Mouse (Mus musculus) limb, embryonic 11.5 days (tissue): ENCODE results near the gene Acvr1. TPM values are rescaled to one million over a fixed set of nuclear protein-coding genes. Genes with fewer than 3 reads are reported as not detected.
A peak's percentile ranks its signal among the peaks of the same experiment; 100 is the strongest.

Experiments
- ATAC-seq: fragments of 200-750 bp; cut with Nextera tagmentation; 2 replicates; pipeline ENCODE4 v1.8.0; 2017; ENCODE audit warnings: low read depth; ENCODE audit not compliant: insufficient number of reproducible peaks, low FRiP score, low TSS enrichment
- DNase-seq: peaks from one replicate; pipeline ENCODE4 v3.0.0-alpha.2; 2015; ENCODE audit warnings: low spot score
- H3K27ac ChIP-seq: fragments of 300-500 bp; sonication (generic); replicated peaks from 2 replicates; pipeline ENCODE4 v1.5.1; 2014; ENCODE audit warnings: low read depth, mild to moderate bottlenecking, low read length
- H3K27me3 ChIP-seq: fragments of 300-500 bp; sonication (generic); 2 replicates; pipeline ENCODE4 v1.6.1; 2014; ENCODE audit warnings: mild to moderate bottlenecking, low read length, mixed read lengths; ENCODE audit not compliant: control insufficient read depth, insufficient read depth
- H3K36me3 ChIP-seq: fragments of 300-500 bp; sonication (generic); 2 replicates; pipeline ENCODE4 v1.6.1; 2014; ENCODE audit warnings: mild to moderate bottlenecking, low read length, moderate library complexity, mixed read lengths; ENCODE audit not compliant: control insufficient read depth, insufficient read depth
- H3K4me1 ChIP-seq: fragments of 300-500 bp; sonication (generic); 2 replicates; pipeline ENCODE4 v1.6.1; 2014; ENCODE audit warnings: low read length, mixed read lengths; ENCODE audit not compliant: control insufficient read depth, insufficient read depth
- H3K4me2 ChIP-seq: fragments of 300-500 bp; sonication (generic); 2 replicates; pipeline ENCODE4 v1.6.1; 2014; ENCODE audit warnings: low read depth, mild to moderate bottlenecking, moderate library complexity; ENCODE audit not compliant: severe bottlenecking
- H3K4me3 ChIP-seq: fragments of 300-500 bp; sonication (generic); 2 replicates; pipeline ENCODE4 v1.5.1; 2014; ENCODE audit warnings: low read depth, low read length
- H3K9ac ChIP-seq: fragments of 300-500 bp; sonication (generic); 2 replicates; pipeline ENCODE4 v1.6.1; 2014; ENCODE audit warnings: mild to moderate bottlenecking, low read length
- H3K9me3 ChIP-seq: fragments of 300-500 bp; sonication (generic); 2 replicates; pipeline ENCODE4 v1.6.1; 2016; ENCODE audit warnings: low read length; ENCODE audit not compliant: control insufficient read depth
- WGBS: fragments of 180-500 bp; shearing (Covaris S2); extraction: QIAGEN DNeasy Blood & Tissue Kit; methylation state at CpG from one replicate; pipeline ENCODE4 v1.1.7; 2014; 5-methylcytosine and 5-hydroxymethylcytosine counted together
- polyA plus RNA-seq: library from polyadenylated mRNA; unstranded; fragments of >200 nt; fragmentation: Nextera tagmentation; extraction: Ambion mirVana; gene quantifications from 2 replicates; pipeline ENCODE4 v1.2.1, GENCODE M21; 2014

The Acvr1 gene
- polyA plus RNA-seq, 1 experiment from 2014 or later, result 5.8 TPM

- H3K4me1 ChIP-seq, result peaks cover 33% of the 10 kb centered on the region
- no peak overlapping the region for H3K9ac ChIP-seq
- DNase-seq (no peak), ATAC-seq (no peak)
- H3K4me3 ChIP-seq, result no peak overlapping the region
- 82% methylated on average over 4 of the region's 4 CpGs for WGBS
- H3K27me3 ChIP-seq, result no peaks in the 10 kb centered on the region
- no peaks in the 10 kb centered on the region for H3K9me3 ChIP-seq
- H3K36me3 ChIP-seq, result no peaks in the 10 kb centered on the region
- no peak overlapping the region for H3K27ac ChIP-seq
- H3K4me2 ChIP-seq, result no peak overlapping the region
Observed at GRCm38 (mm10) chr2:58534379-58534778, 32.6 kb downstream of the Acvr1 start.

DNA sequence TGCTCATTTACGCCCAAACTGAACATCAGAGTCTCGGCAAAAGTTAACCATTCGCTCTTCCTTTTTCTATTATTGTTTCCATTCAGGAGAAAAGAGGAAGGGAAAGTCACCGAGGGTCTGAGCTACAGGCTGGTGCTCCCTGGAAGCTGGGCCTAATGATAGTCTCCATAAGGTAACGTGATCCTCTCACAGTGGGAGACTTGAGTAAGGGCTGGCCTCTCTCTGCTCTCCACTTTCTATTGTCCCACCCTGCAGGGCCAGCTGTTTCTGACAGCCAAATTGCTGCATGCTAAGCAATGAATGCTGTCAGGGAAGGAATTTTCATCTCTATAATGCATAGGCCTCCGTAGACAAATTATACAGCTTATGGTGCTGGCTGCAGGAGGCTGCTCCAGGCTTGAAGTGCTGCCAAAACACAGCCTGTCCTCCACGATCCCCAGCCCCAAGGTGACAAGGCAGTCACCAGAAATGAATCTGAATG is 33.4 kb downstream of the Acvr1 start:
- Histone ChIP-seq H3K9me3 (no peaks in the 10 kb centered on the region), H3K36me3 (no peaks in the 10 kb centered on the region), H3K27me3 (no peaks in the 10 kb centered on the region), H3K4me2 (no peak overlapping the region), H3K4me1 (peaks cover 33% of the 10 kb centered on the region), H3K9ac (no peak overlapping the region), H3K27ac (peak overlapping the region; percentile 65), H3K4me3 (no peak overlapping the region)
- ATAC-seq (peak; percentile 67; the same call in 1 of the 2 replicates), DNase-seq (peak; percentile 56)
- WGBS, result 23% methylated on average over 7 of the region's 7 CpGs

DNA sequence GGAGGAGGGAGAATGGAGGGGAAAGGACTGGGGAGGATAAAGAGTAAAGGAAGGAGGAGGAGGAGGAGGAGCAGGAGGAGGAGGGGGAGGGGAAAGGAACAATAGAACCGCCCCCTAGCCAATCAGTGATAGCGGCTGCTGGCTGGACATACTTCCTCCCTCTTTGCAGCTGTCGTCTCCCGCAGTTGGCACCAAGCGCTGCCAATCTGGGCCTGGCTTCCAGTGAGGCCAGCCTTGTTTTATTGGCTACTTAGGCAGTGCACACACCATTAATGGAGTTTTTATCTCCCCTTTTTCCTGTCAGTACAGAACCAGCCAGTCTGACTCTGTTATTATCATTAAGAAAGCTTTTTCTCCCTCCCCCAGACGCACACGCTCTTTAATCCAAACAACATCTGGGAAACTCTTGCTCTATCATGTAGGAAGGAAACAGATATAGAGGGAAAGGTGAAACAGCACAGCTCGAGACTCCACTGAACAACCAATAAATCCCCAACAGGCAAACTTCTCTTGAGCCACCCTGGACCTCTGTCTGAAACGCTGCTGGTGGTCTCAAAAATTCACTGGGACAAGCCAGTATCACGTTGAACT is 34.6 kb downstream of the Acvr1 start:
- Histone ChIP-seq H3K9me3 (no peaks in the 10 kb centered on the region), H3K9ac (no peak overlapping the region), H3K4me2 (peak overlapping the region; percentile 36), H3K4me3 (no peak overlapping the region), H3K27me3 (no peaks in the 10 kb centered on the region), H3K36me3 (no peaks in the 10 kb centered on the region), H3K4me1 (peaks cover 33% of the 10 kb centered on the region), H3K27ac (peak overlapping the region; percentile 72)
- ATAC-seq, result peak; percentile 85
- 11% methylated on average over 10 of the region's 10 CpGs for WGBS
- DNase-seq, result peak; percentile 81

GRCm38 (mm10) chr2:58530521-58530920 is 36.4 kb downstream of the Acvr1 start:
- 84% methylated on average over 4 of the region's 4 CpGs for WGBS
- ATAC-seq (no peak), DNase-seq (no peak)
- H3K4me2 ChIP-seq, result no peak overlapping the region
- no peaks in the 10 kb centered on the region for H3K27me3 ChIP-seq
- H3K27ac ChIP-seq, result no peak overlapping the region
- H3K4me3 ChIP-seq, result no peak overlapping the region
- no peak overlapping the region for H3K9ac ChIP-seq
- H3K9me3 ChIP-seq, result no peaks in the 10 kb centered on the region
- no peaks in the 10 kb centered on the region for H3K36me3 ChIP-seq
- H3K4me1 ChIP-seq, result peaks cover 33% of the 10 kb centered on the region

DNA sequence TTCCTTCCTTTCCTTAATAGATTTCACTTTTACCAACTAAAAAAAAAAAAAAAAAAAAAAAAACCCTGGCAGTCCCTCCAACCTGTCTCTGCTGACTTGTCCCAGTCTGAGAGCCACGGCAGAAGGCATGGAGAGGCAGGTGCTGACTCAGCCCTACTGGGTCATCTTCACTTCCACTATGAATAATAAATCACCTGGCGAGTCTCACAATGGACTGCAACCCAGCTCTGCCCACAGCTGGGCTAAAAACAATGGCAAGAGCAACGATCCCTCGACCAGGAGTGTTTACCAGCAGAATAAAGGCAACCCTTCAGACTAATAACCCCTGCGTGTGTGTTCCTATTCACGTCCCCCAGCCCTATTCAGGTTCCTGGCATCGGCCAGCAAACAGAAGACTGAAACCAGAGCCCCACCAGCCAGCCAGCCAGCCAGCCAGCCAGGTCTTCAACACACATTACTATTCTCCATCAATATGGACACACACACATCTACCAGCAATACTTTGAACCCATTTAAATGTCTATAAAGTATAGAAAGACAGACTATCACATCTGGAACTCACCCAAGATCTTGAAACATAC is 37.0 kb downstream of the Acvr1 start:
- Histone ChIP-seq H3K9ac (no peak overlapping the region), H3K4me2 (no peak overlapping the region), H3K4me3 (no peak overlapping the region), H3K9me3 (no peaks in the 10 kb centered on the region), H3K27me3 (no peaks in the 10 kb centered on the region), H3K4me1 (peaks cover 33% of the 10 kb centered on the region), H3K36me3 (no peaks in the 10 kb centered on the region), H3K27ac (0 out of 2 replicates have a peak overlapping the region, but pooled peaks have one; percentile 47)
- WGBS, result 50% methylated on average over 7 of the region's 7 CpGs
- no peak for ATAC-seq
- no peak for DNase-seq

DNA sequence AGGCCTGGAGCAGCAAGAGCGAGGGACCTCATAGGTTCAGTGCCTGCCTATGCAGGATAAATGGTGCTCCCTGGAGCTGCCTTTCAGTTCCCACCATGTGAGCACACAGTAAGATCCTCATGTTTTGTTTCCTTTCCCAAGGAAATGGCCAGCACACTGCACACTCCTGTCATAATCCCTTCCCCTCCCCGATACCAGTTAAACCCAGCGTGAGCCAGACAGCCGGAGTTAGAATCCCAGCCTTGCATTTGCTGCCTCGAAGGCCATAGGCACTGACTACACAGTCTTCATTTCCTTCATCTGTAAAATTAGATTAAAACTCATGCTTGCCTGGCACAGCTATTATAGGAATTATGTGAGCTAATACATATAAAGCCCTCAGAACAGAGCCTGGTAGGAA is 37.6 kb downstream of the Acvr1 start:
- H3K4me2 ChIP-seq, result no peak overlapping the region
- 65% methylated on average over 5 of the region's 5 CpGs for WGBS
- ATAC-seq (no peak), DNase-seq (no peak)
- no peak overlapping the region for H3K9ac ChIP-seq
- no peaks in the 10 kb centered on the region for H3K9me3 ChIP-seq
- H3K4me1 ChIP-seq, result peaks cover 30% of the 10 kb centered on the region
- H3K27me3 ChIP-seq, result no peaks in the 10 kb centered on the region
- H3K4me3 ChIP-seq, result no peak overlapping the region
- H3K36me3 ChIP-seq, result no peaks in the 10 kb centered on the region
- H3K27ac ChIP-seq, result no peak overlapping the region

- H3K4me2 ChIP-seq, result no peak overlapping the region
- no peaks in the 10 kb centered on the region for H3K27me3 ChIP-seq
- 70% methylated on average over 3 of the region's 3 CpGs for WGBS
- peaks cover 17% of the 10 kb centered on the region for H3K4me1 ChIP-seq
- no peak overlapping the region for H3K27ac ChIP-seq
- no peaks in the 10 kb centered on the region for H3K36me3 ChIP-seq
- H3K4me3 ChIP-seq, result no peak overlapping the region
- DNase-seq (no peak), ATAC-seq (no peak)
- no peak overlapping the region for H3K9ac ChIP-seq
- H3K9me3 ChIP-seq, result no peaks in the 10 kb centered on the region
Observed at GRCm38 (mm10) chr2:58527786-58528185, 39.2 kb downstream of the Acvr1 start.

- no peak overlapping the region for H3K4me2 ChIP-seq
- DNase-seq, result no peak
- H3K36me3 ChIP-seq, result no peaks in the 10 kb centered on the region
- 87% methylated on average over 6 of the region's 6 CpGs for WGBS
- H3K9me3 ChIP-seq, result no peaks in the 10 kb centered on the region
- H3K9ac ChIP-seq, result no peak overlapping the region
- H3K27me3 ChIP-seq, result no peaks in the 10 kb centered on the region
- no peaks in the 10 kb centered on the region for H3K4me1 ChIP-seq
- H3K4me3 ChIP-seq, result no peak overlapping the region
- H3K27ac ChIP-seq, result no peak overlapping the region
- no peak for ATAC-seq
Observed at GRCm38 (mm10) chr2:58524356-58524755, 42.6 kb downstream of the Acvr1 start.
